Mouse (Mus musculus): ENCODE measurements around the gene Cept1.

GRCm38 (mm10) chr3:106484861-106485260, 62.7 kb downstream of the Cept1 start:
- TF ChIP-seq USF1 (IDR thresholded peaks at IDR 0.05; ENCODE audit: low read depth) (no peak), MAX (IDR thresholded peaks at IDR 0.05; ENCODE audit: low read depth) (no peak), E2F4 (IDR thresholded peaks at IDR 0.05; ENCODE audit: insufficient read depth) (no peak), CEBPB (IDR thresholded peaks at IDR 0.05; ENCODE audit: insufficient read depth, poor library complexity, severe bottlenecking) (no peak), POLR2A (IDR thresholded peaks at IDR 0.05; ENCODE audit: insufficient read length, low read depth) (no peak), MYOD1 (IDR thresholded peaks at IDR 0.05; ENCODE audit: control insufficient read depth in 1 of 3, insufficient read length in 2 of 3, low read depth in 2 of 3) (no peak), MYOG (IDR thresholded peaks at IDR 0.05; ENCODE audit: control insufficient read depth in 1 of 3, insufficient read depth in 1 of 3, insufficient read length in 2 of 3, low read depth in 2 of 3) (no peak), TCF3 (IDR thresholded peaks at IDR 0.05; ENCODE audit: insufficient read length, low read depth) (no peak), POLR2AphosphoS2 (IDR thresholded peaks at IDR 0.05; ENCODE audit: insufficient read length, low read depth) (no peak), REST (IDR thresholded peaks at IDR 0.05; ENCODE audit: insufficient read depth, insufficient read length) (no peak)
